Mouse (Mus musculus) neural tube, embryonic 11.5 days (tissue): Measurements from ENCODE around the gene Mki67. TPM values are rescaled to one million over a fixed set of nuclear protein-coding genes. Genes with fewer than 3 reads are reported as not detected.

Experiments used
- polyA plus RNA-seq: library from polyadenylated mRNA; unstranded; fragments of >200 nt; fragmentation: Nextera tagmentation; extraction: Ambion mirVana; gene quantifications from 2 replicates; pipeline ENCODE4 v1.2.1, GENCODE M21; 2014

Gene Mki67
- polyA plus RNA-seq, 1 experiment from 2014 or later = 50.8 TPM

Other genes with a start within 250 kb of the Mki67 start
- gene Clrn3, start 187.7 kb downstream of the Mki67 start, polyA plus RNA-seq = 0.14 TPM in 1 of 2 replicates, not detected in the other
- 0.97 and 1.3 TPM in 2 replicates for gene Ptpre, start 178.9 kb downstream of the Mki67 start, polyA plus RNA-seq